Mouse (Mus musculus) midbrain, embryonic 11.5 days (tissue): Measurements from ENCODE around the gene Sptbn2. TPM values are rescaled to one million over a fixed set of nuclear protein-coding genes. Genes with fewer than 3 reads are reported as not detected.

ENCODE experiments used
- ATAC-seq: fragments of 200-750 bp; cut with Nextera tagmentation; 2 replicates; pipeline ENCODE4 v1.8.0; 2017; ENCODE audit warnings: moderate TSS enrichment, moderate library complexity; ENCODE audit not compliant: low FRiP score
- DNase-seq: peaks from one replicate; pipeline ENCODE4 v3.0.0; 2015; ENCODE audit warnings: low spot score; ENCODE audit errors: missing footprints
- H3K27ac ChIP-seq: fragments of 300-500 bp; sonication (generic); 2 replicates; pipeline ENCODE4 v1.5.1; 2014; ENCODE audit warnings: low read depth, low read length
- H3K27me3 ChIP-seq: fragments of 300-500 bp; sonication (generic); 2 replicates; pipeline ENCODE4 v1.6.1; 2014; ENCODE audit warnings: mild to moderate bottlenecking, low read length, moderate library complexity, mixed read lengths; ENCODE audit not compliant: control insufficient read depth, insufficient read depth
- H3K36me3 ChIP-seq: fragments of 300-500 bp; sonication (generic); 2 replicates; pipeline ENCODE4 v1.6.1; 2014; ENCODE audit warnings: mild to moderate bottlenecking, low read length, moderate library complexity, mixed read lengths; ENCODE audit not compliant: control insufficient read depth, insufficient read depth
- H3K4me1 ChIP-seq: fragments of 300-500 bp; sonication (generic); 2 replicates; pipeline ENCODE4 v1.6.1; 2014; ENCODE audit warnings: low read length; ENCODE audit not compliant: control insufficient read depth, insufficient read depth
- H3K4me2 ChIP-seq: fragments of 300-500 bp; sonication (generic); 2 replicates; pipeline ENCODE4 v1.6.1; 2014; ENCODE audit warnings: mild to moderate bottlenecking, moderate library complexity
- H3K4me3 ChIP-seq: fragments of 300-500 bp; sonication (generic); 2 replicates; pipeline ENCODE4 v1.5.1; 2014; ENCODE audit warnings: low read depth, low read length
- H3K9ac ChIP-seq: fragments of 300-500 bp; sonication (generic); 2 replicates; pipeline ENCODE4 v1.6.1; 2014; ENCODE audit warnings: low read length
- H3K9me3 ChIP-seq: fragments of 300-500 bp; sonication (generic); 2 replicates; pipeline ENCODE4 v1.6.1; 2016; ENCODE audit warnings: low read length; ENCODE audit not compliant: control insufficient read depth
- WGBS: fragments of 180-500 bp; shearing (Covaris S2); extraction: QIAGEN DNeasy Blood & Tissue Kit; methylation state at CpG from one replicate; pipeline ENCODE4 v1.1.7; 2014; 5-methylcytosine and 5-hydroxymethylcytosine counted together
- polyA plus RNA-seq: library from polyadenylated mRNA; unstranded; fragments of >200 nt; fragmentation: Nextera tagmentation; extraction: Ambion mirVana; gene quantifications from 2 replicates; pipeline ENCODE4 v1.2.1, GENCODE M21; 2014

Gene Sptbn2
- polyA plus RNA-seq, 1 experiment from 2014 or later = 13.4 TPM

DNA sequence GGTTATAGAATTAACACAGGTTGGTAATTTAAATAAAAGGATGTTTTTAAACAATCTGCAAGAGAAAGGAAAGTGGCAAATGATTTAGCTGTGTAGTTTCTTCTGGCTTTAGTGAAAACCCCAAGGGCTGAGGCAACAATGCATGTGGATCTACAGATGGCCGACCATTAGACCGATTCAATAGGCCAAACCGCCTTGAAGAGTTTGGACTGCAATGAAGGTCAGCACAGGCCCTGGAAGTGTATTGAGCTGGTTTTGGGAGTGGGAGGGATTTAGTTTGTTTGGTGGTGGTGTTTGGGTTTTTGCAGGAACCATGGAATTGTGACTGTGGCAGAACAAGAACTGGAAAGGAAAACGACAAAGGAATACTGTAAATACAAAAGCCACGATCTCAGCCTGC lies 88.1 kb downstream of the Sptbn2 start:
- Histone ChIP-seq H3K27me3 (no peaks in the 10 kb centered on the region), H3K27ac (no peak overlapping the region), H3K4me2 (no peak overlapping the region), H3K36me3 (peaks cover 29% of the 10 kb centered on the region), H3K9ac (no peak overlapping the region), H3K4me3 (no peak overlapping the region), H3K4me1 (peaks cover 4% of the 10 kb centered on the region), H3K9me3 (no peaks in the 10 kb centered on the region)
- ATAC-seq (no peak), DNase-seq (no peak)
- WGBS = 94% methylated on average over 5 of the region's 5 CpGs

Other genes with a start within 250 kb of the Sptbn2 start
- gene Syt12, start 233.7 kb upstream of the Sptbn2 start, polyA plus RNA-seq = 0.62 and 1.0 TPM in 2 replicates
- gene 2010003K11Rik, start 212.6 kb upstream of the Sptbn2 start, polyA plus RNA-seq = not detected in 2 replicates
- gene Pcx, start 200.7 kb upstream of the Sptbn2 start, polyA plus RNA-seq = 13.8 and 14.0 TPM in 2 replicates
- gene Lrfn4, start 95.5 kb upstream of the Sptbn2 start, polyA plus RNA-seq = 7.5 and 7.6 TPM in 2 replicates
- 61.0 and 68.7 TPM in 2 replicates for gene Rce1, start 85.5 kb upstream of the Sptbn2 start, polyA plus RNA-seq
- 2.3 and 3.4 TPM in 2 replicates for gene Gm960, start 12.5 kb upstream of the Sptbn2 start, polyA plus RNA-seq
- gene Rbm4b, start 45.3 kb downstream of the Sptbn2 start, polyA plus RNA-seq = 137 and 152 TPM in 2 replicates
- 108 and 111 TPM in 2 replicates for gene Rbm4, start 82.7 kb downstream of the Sptbn2 start, polyA plus RNA-seq
- 12.9 and 27.2 TPM in 2 replicates for gene Gm21992, start 100.4 kb downstream of the Sptbn2 start, polyA plus RNA-seq
- 108 and 113 TPM in 2 replicates for gene Rbm14, start 100.5 kb downstream of the Sptbn2 start, polyA plus RNA-seq
- 34.1 and 35.6 TPM in 2 replicates for gene Ccs, start 128.2 kb downstream of the Sptbn2 start, polyA plus RNA-seq
- 0.07 and 0.11 TPM in 2 replicates for gene Ccdc87, start 128.2 kb downstream of the Sptbn2 start, polyA plus RNA-seq
- gene Ctsf, start 144.0 kb downstream of the Sptbn2 start, polyA plus RNA-seq = 34.1 and 34.9 TPM in 2 replicates
- gene Actn3, start 166.7 kb downstream of the Sptbn2 start, polyA plus RNA-seq = 0.86 and 1.2 TPM in 2 replicates
- gene Zdhhc24, start 167.5 kb downstream of the Sptbn2 start, polyA plus RNA-seq = 12.4 and 13.3 TPM in 2 replicates
- 6.5 and 7.8 TPM in 2 replicates for gene Bbs1, start 195.5 kb downstream of the Sptbn2 start, polyA plus RNA-seq
- gene Dpp3, start 217.1 kb downstream of the Sptbn2 start, polyA plus RNA-seq = 153 and 159 TPM in 2 replicates
- 1.3 and 1.5 TPM in 2 replicates for gene Peli3, start 232.0 kb downstream of the Sptbn2 start, polyA plus RNA-seq